Mouse (Mus musculus) limb, embryonic 14.5 days (tissue): Measurements from ENCODE around the gene Sap18b. TPM values are rescaled to one million over a fixed set of nuclear protein-coding genes. Genes with fewer than 3 reads are reported as not detected.

Experiments
- ATAC-seq: fragments of 200-750 bp; cut with Nextera tagmentation; 2 replicates; pipeline ENCODE4 v1.8.0; 2017; ENCODE audit warnings: low read depth, moderate number of reproducible peaks, moderate TSS enrichment; ENCODE audit not compliant: low FRiP score
- DNase-seq: peaks from one replicate; pipeline ENCODE4 v3.0.0-alpha.2; 2015; ENCODE audit warnings: low spot score
- H3K27ac ChIP-seq: fragments of 300-500 bp; sonication (generic); replicated peaks from 2 replicates; pipeline ENCODE4 v1.5.1; 2014; ENCODE audit warnings: low read depth, mild to moderate bottlenecking, low read length, moderate library complexity, mixed read lengths
- H3K27me3 ChIP-seq: fragments of 300-500 bp; sonication (generic); 2 replicates; pipeline ENCODE4 v1.6.1; 2014; ENCODE audit warnings: low read length, mixed read lengths; ENCODE audit not compliant: control insufficient read depth, insufficient read depth
- H3K36me3 ChIP-seq: fragments of 300-500 bp; sonication (generic); 2 replicates; pipeline ENCODE4 v1.6.1; 2014; ENCODE audit warnings: mild to moderate bottlenecking, low read length, moderate library complexity, mixed read lengths; ENCODE audit not compliant: control insufficient read depth, insufficient read depth
- H3K4me1 ChIP-seq: fragments of 300-500 bp; sonication (generic); 2 replicates; pipeline ENCODE4 v1.6.1; 2014; ENCODE audit warnings: antibody characterized with exemption, low read length, mixed read lengths; ENCODE audit not compliant: control insufficient read depth, insufficient read depth
- H3K4me2 ChIP-seq: fragments of 300-500 bp; sonication (generic); replicated peaks from 2 replicates; pipeline ENCODE4 v1.6.1; 2014; ENCODE audit warnings: low read depth, mild to moderate bottlenecking, low read length, moderate library complexity; ENCODE audit not compliant: severe bottlenecking
- H3K4me3 ChIP-seq: fragments of 300-500 bp; sonication (generic); replicated peaks from 2 replicates; pipeline ENCODE4 v1.5.1; 2014; ENCODE audit warnings: low read length
- H3K9ac ChIP-seq: fragments of 300-500 bp; sonication (generic); 2 replicates; pipeline ENCODE4 v1.6.1; 2014; ENCODE audit warnings: mild to moderate bottlenecking, low read depth, low read length, moderate library complexity; ENCODE audit not compliant: severe bottlenecking
- H3K9me3 ChIP-seq: fragments of 300-500 bp; sonication (generic); 2 replicates; pipeline ENCODE4 v1.6.1; 2016; ENCODE audit warnings: low read length; ENCODE audit not compliant: control insufficient read depth
- POLR2A ChIP-seq: fragments of 200-500 bp; IDR thresholded peaks from 2 replicates; pipeline ENCODE4 v1.8.0; 2012; ENCODE audit warnings: inconsistent platforms, mild to moderate bottlenecking, moderate library complexity, borderline replicate concordance; ENCODE audit not compliant: insufficient read depth, insufficient read length; ENCODE audit errors: extremely low read depth
- WGBS: fragments of 180-500 bp; shearing (Covaris S2); extraction: QIAGEN DNeasy Blood & Tissue Kit; methylation state at CpG from one replicate; pipeline ENCODE4 v1.1.7; 2014; 5-methylcytosine and 5-hydroxymethylcytosine counted together
- polyA plus RNA-seq, 2 experiments: library from polyadenylated mRNA; depleted of rRNA in 1 of 2; stranded (reverse) in 1 of 2; unstranded in 1 of 2; fragments of >200 nt; fragmentation: Nextera tagmentation in 1 of 2; extraction: Ambion mirVana in 1 of 2; gene quantifications; 2 replicates each; pipeline versions ENCODE4 v1.2.1 to v1.2.3; 2012 to 2014

Sap18b gene
- polyA plus RNA-seq, 2 experiments: 138 to 327 TPM

GRCm38 (mm10) chr8:95875270-95875669 lies 50.1 kb downstream of the Sap18b start:
- ATAC-seq (no peak), DNase-seq (no peak)
- Histone ChIP-seq H3K27ac (no peak overlapping the region), H3K4me1 (no peaks in the 10 kb centered on the region), H3K4me2 (no peak overlapping the region), H3K9me3 (no peaks in the 10 kb centered on the region), H3K36me3 (peaks cover 65% of the 10 kb centered on the region), H3K27me3 (no peaks in the 10 kb centered on the region), H3K9ac (no peak overlapping the region), H3K4me3 (no peak overlapping the region)
- 96% methylated on average over 7 of the region's 7 CpGs for WGBS
- no peak for TF ChIP-seq POLR2A

Other genes starting within 250 kb of the Sap18b start
- gene Prss54, start 249.0 kb upstream of the Sap18b start, polyA plus RNA-seq (2012; rRNA removed): not detected in 2 replicates
- not detected in 2 replicates for gene Prss54, start 249.0 kb upstream of the Sap18b start, polyA plus RNA-seq (2014; fragmentation: Nextera tagmentation; extraction: Ambion mirVana)
- gene Gins3, start 191.9 kb upstream of the Sap18b start, polyA plus RNA-seq (2012; rRNA removed): 8.9 and 11.1 TPM in 2 replicates
- gene Gins3, start 191.9 kb upstream of the Sap18b start, polyA plus RNA-seq (2014; fragmentation: Nextera tagmentation; extraction: Ambion mirVana): 19.1 and 21.7 TPM in 2 replicates
- gene Ndrg4, start 148.4 kb upstream of the Sap18b start, polyA plus RNA-seq (2012; rRNA removed): 35.3 and 36.0 TPM in 2 replicates
- 20.2 and 22.3 TPM in 2 replicates for gene Ndrg4, start 148.4 kb upstream of the Sap18b start, polyA plus RNA-seq (2014; fragmentation: Nextera tagmentation; extraction: Ambion mirVana)
- 11.8 and 21.5 TPM in 2 replicates for gene Setd6, start 109.5 kb upstream of the Sap18b start, polyA plus RNA-seq (2012; rRNA removed)
- 14.7 and 15.6 TPM in 2 replicates for gene Setd6, start 109.5 kb upstream of the Sap18b start, polyA plus RNA-seq (2014; fragmentation: Nextera tagmentation; extraction: Ambion mirVana)
- gene Cnot1, start 17.9 kb upstream of the Sap18b start, polyA plus RNA-seq (2012; rRNA removed): 110 and 144 TPM in 2 replicates
- gene Cnot1, start 17.9 kb upstream of the Sap18b start, polyA plus RNA-seq (2014; fragmentation: Nextera tagmentation; extraction: Ambion mirVana): 84.1 and 95.3 TPM in 2 replicates
- gene Slc38a7, start 28.2 kb downstream of the Sap18b start, polyA plus RNA-seq (2012; rRNA removed): 16.8 and 24.6 TPM in 2 replicates
- gene Slc38a7, start 28.2 kb downstream of the Sap18b start, polyA plus RNA-seq (2014; fragmentation: Nextera tagmentation; extraction: Ambion mirVana): 16.1 and 16.3 TPM in 2 replicates
- gene Got2, start 63.2 kb downstream of the Sap18b start, polyA plus RNA-seq (2012; rRNA removed): 96.4 and 101 TPM in 2 replicates
- gene Got2, start 63.2 kb downstream of the Sap18b start, polyA plus RNA-seq (2014; fragmentation: Nextera tagmentation; extraction: Ambion mirVana): 60.0 and 60.2 TPM in 2 replicates